Mouse (Mus musculus): ENCODE data around the gene Ndufa3. TPM values are rescaled to one million over a fixed set of nuclear protein-coding genes. Genes with fewer than 3 reads are reported as not detected.

Gene Ndufa3
- polyA plus RNA-seq, 1 experiment from 2014 or later: 375 TPM

DNA sequence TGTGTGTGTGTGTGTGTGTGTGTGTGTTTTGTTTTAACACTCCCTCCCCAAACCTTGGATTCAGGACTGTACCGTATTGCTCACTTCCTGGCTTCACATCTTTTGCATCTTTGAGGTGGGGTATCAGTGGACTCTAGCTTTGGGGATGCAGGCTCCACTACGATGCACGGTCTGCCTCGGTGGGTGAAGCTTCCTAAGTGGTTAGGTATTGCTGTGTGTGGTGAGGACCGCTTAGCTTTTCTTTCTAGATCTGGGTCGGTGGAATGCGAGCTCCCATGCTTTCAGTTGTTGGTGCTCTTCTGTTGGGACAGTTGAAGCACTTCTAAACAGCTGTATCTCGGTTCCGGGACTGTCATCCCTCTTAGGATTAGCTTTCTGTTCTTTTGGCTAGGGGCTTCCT lies 29.0 kb downstream of the Ndufa3 start:
- no peaks in the 10 kb centered on the region for H3K27me3 ChIP-seq (replicated peaks)
- 32% methylated on average over 9 of the region's 9 CpGs for whole genome bisulfite sequencing
- no peak for ATAC-seq (ENCODE audit: low FRiP score, low read depth)
- H3K4me1 ChIP-seq: peaks cover 34% of the 10 kb centered on the region
- peak overlapping the region; percentile 98 for H3K9ac ChIP-seq
- peak overlapping the region; percentile 90 for H3K4me3 ChIP-seq
- peaks cover 20% of the 10 kb centered on the region for H3K36me3 ChIP-seq
- no peaks in the 10 kb centered on the region for H3K9me3 ChIP-seq
- H3K27ac ChIP-seq: no peak overlapping the region
- H3K4me2 ChIP-seq (replicated peaks): peak overlapping the region; percentile 95

DNA sequence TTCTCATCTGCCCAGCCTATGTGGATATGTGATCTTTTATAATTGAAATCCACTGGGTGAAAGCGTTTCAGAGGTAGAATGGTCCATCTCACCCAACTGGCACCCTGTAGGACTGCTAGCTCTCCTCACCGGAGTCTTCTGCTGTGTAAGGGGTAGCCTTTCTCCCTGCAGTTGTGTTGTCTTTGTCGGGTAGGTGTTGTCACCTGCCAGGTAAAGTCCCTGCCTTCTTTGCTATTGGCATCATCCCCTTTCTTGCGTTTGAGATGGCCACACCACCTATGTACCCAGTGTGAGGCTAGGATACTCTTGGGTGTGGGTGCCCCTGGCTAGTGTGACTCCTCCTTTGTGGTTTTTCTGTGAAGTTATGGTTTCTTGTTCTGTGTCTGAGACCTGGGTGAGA lies 29.5 kb downstream of the Ndufa3 start:
- 71% methylated on average over 4 of the region's 4 CpGs for WGBS
- peaks cover 34% of the 10 kb centered on the region for H3K4me1 ChIP-seq
- H3K9ac ChIP-seq: peak overlapping the region; percentile 98
- peak overlapping the region; percentile 90 for H3K4me3 ChIP-seq
- peak overlapping the region; percentile 95 for H3K4me2 ChIP-seq (replicated peaks)
- no peak for ATAC-seq (ENCODE audit: low FRiP score, low read depth)
- H3K9me3 ChIP-seq: no peaks in the 10 kb centered on the region
- peaks cover 20% of the 10 kb centered on the region for H3K36me3 ChIP-seq
- no peak overlapping the region for H3K27ac ChIP-seq
- no peaks in the 10 kb centered on the region for H3K27me3 ChIP-seq (replicated peaks)

DNA sequence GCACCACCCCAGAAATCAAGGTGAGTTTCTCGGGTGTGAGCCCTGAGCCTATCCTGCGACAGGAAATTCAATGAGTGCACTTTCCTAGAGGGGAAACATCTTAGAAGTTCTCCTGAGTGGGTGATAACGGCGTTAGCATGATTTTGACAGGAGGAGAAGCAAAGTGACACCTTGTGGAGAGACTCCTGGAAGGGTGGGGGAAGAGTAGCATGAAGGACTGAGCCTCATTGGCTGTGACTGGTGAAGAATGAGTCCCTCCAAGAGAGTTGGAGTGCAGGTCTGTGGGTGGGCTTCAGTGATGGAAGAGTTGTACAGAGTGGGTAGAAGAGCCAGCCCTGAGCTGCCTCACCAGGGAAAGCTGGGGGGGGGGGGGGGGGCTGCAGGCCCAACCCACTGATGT lies 39.8 kb downstream of the Ndufa3 start:
- Histone ChIP-seq H3K4me1 (no peaks in the 10 kb centered on the region), H3K4me2 (replicated peaks) (no peak overlapping the region), H3K27ac (no peak overlapping the region), H3K9me3 (no peaks in the 10 kb centered on the region), H3K9ac (no peak overlapping the region), H3K36me3 (peaks cover 98% of the 10 kb centered on the region), H3K4me3 (no peak overlapping the region), H3K27me3 (replicated peaks) (no peaks in the 10 kb centered on the region)
- ATAC-seq (ENCODE audit: low FRiP score, low read depth): no peak
- 93% methylated on average over 4 of the region's 4 CpGs for WGBS

DNA sequence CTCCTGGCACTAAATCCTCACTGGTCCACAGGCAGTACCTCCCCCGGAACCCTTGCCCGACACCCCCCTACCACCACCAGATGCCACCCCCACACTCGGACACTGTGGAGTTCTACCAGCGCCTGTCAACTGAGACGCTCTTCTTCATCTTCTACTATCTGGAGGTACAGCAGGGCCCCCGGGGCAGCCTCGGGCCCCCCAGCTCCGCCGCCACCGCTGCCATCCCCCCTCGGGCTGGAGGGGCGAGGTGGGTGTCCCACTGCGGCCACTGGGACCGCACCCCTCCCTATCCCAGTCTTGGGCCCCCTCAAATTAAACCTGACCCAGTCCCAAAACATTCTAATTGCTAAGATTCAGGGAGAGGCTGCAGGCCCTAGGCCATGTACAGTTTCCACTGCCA lies 41.4 kb downstream of the Ndufa3 start:
- Histone ChIP-seq H3K27ac (no peak overlapping the region), H3K4me1 (peaks cover 2% of the 10 kb centered on the region), H3K36me3 (peaks cover 98% of the 10 kb centered on the region), H3K4me2 (replicated peaks) (no peak overlapping the region), H3K9me3 (no peaks in the 10 kb centered on the region), H3K9ac (no peak overlapping the region), H3K4me3 (no peak overlapping the region), H3K27me3 (replicated peaks) (no peaks in the 10 kb centered on the region)
- 97% methylated on average over 14 of the region's 14 CpGs for WGBS
- no peak for ATAC-seq (ENCODE audit: low FRiP score, low read depth)

DNA sequence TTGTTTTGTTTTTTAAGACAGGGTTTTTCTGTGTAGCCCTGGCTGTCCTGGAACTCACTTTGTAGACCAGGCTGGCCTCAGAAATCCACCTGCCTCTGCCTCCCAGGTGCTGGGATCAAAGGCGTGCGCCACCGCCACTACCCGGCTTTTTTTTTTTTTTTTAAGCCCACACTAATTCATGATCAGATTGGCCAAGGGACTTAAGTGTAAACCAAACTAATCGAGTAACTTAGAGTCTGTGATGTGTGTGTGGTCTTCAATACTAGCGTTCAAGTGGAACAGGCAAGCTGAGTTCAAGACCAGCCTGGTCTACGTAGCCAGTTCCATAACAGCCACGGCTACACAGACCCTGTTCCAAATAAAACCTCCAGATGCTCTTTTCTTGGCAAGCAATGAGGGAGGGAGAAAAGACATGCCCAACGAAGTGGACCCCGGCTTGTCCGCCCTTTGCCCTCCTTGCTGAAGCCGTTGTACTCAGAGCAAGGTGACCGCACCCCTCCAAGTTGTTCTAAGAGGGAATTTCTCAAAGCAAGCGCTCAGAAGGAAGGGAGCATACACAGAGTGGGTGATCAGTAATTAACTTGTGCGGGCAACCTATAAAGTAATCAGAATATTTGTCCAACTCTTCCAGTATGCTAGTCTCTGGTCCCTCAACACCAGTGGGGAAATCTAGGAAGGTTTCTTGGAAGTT lies 47.5 kb downstream of the Ndufa3 start:
- H3K27me3 ChIP-seq (replicated peaks): no peaks in the 10 kb centered on the region
- H3K4me3 ChIP-seq: peak overlapping the region; percentile 69
- 34% methylated on average over 15 of the region's 15 CpGs for WGBS
- H3K4me1 ChIP-seq: peaks cover 15% of the 10 kb centered on the region
- H3K36me3 ChIP-seq: peaks cover 38% of the 10 kb centered on the region
- H3K27ac ChIP-seq: peak overlapping the region; percentile 62; the same call in 1 of the 2 replicates
- ATAC-seq (ENCODE audit: low FRiP score, low read depth): peak; percentile 39
- H3K4me2 ChIP-seq (replicated peaks): peak overlapping the region; percentile 77
- H3K9me3 ChIP-seq: no peaks in the 10 kb centered on the region
- peak overlapping the region; percentile 79 for H3K9ac ChIP-seq

DNA sequence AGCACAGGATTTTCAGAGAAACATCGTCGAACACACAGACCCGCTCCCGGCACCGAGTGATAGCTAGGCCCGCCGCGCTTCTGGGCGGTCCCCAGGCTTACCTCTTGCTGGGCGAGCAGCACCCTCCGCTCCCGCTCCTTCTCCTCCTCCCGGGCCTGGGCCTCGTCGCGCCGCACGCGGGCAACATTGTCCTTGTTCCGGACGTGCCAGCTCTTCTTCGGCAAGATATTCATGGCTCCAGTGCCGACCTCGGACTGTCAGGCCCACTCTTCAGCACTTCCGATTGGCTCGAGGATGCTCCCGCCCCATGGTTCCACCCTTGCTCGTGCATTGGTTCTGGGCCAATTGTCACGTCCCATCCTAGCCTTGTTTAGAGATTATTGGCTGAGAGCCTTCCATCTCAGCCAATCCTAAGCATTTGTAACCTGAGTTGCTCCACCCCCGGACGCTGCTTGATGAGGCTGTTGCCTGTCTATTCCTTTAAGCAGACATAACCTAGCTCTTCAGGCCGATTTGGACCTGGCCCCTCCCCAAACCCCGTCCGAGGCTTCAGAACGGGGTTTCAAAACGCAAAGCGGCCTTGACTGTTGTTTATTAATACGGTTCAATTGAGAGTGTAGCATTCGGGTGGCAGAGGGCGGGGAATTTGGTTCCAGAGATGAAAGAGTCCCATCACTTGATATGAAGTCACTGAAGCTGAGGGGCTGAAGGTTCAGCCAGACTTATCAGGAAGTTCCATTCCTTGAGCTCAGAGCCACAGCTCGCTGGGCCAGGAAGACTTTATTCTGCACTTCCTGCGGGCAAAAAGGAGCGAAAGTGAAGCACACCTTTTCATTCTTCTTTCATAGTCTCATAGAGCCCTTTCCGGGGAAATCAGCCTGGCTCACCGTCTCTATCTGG lies 48.3 kb downstream of the Ndufa3 start, which contains the start of gene Leng1:
Leng1 (minus strand) TSS at position 626 of the 900 bp plus-strand sequence.
- Histone ChIP-seq H3K27me3 (replicated peaks) (no peaks in the 10 kb centered on the region), H3K27ac (peak within 1 kb of the TSS; percentile 62; the same call in 1 of the 2 replicates), H3K9ac (peak within 1 kb of the TSS; percentile 79), H3K4me1 (peaks cover 15% of the 10 kb centered on the region), H3K4me3 (peak within 1 kb of the TSS; percentile 69), H3K36me3 (peaks cover 30% of the 10 kb centered on the region), H3K9me3 (no peaks in the 10 kb centered on the region), H3K4me2 (replicated peaks) (peak within 1 kb of the TSS; percentile 77)
- WGBS: 5% methylated on average over 45 of the region's 45 CpGs
- ATAC-seq (ENCODE audit: low FRiP score, low read depth): peak; percentile 98

DNA sequence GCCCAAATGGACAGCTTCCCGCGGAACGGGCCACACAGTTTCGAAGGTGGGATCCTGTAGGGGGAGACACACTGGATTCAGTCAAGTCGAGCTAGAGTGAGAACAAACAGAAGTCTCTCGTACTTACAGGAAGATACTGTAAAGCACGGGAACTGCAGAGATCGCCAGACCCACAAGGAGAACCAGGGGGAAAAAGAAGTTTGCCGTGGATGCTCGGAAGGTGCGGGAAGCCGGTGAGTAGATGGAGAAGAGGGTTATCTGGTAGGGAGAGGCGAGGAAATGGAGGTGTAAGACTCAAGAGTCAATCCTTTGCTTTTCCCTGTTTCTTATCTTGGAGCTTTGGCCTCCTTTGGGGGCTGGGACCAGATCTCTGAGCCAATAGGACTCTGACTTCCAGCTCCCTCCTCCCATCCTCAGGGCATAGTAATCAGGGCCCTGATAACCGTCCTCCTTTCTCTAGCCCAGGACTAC lies 49.8 kb downstream of the Ndufa3 start:
- Histone ChIP-seq H3K4me2 (replicated peaks) (no peak overlapping the region), H3K36me3 (peaks cover 17% of the 10 kb centered on the region), H3K9ac (no peak overlapping the region), H3K4me1 (peaks cover 15% of the 10 kb centered on the region), H3K9me3 (no peaks in the 10 kb centered on the region), H3K4me3 (no peak overlapping the region), H3K27ac (no peak overlapping the region), H3K27me3 (replicated peaks) (no peaks in the 10 kb centered on the region)
- ATAC-seq (ENCODE audit: low FRiP score, low read depth): no peak
- 19% methylated on average over 14 of the region's 14 CpGs for WGBS

Small RNA genes lying within 50 kb of the gene (microRNA-seq; reads per million reads assigned to microRNA genes)
- gene Gm25100 (not detected), gene Mir3572 (1.7 reads per million)

Other genes starting within 250 kb of the Ndufa3 start
- 7.1 and 8.2 TPM in 2 replicates for gene Cacng8, start 226.7 kb upstream of the Ndufa3 start, polyA plus RNA-seq (2016; fragmentation: Nextera tagmentation; extraction: Ambion mirVana)
- gene Cacng6, start 193.2 kb upstream of the Ndufa3 start, polyA plus RNA-seq (2016; fragmentation: Nextera tagmentation; extraction: Ambion mirVana): 1.5 and 1.9 TPM in 2 replicates
- gene Tarm1, start 114.7 kb upstream of the Ndufa3 start, polyA plus RNA-seq (2016; fragmentation: Nextera tagmentation; extraction: Ambion mirVana): not detected in 2 replicates
- 0.24 and 0.29 TPM in 2 replicates for gene Oscar, start 1.2 kb upstream of the Ndufa3 start, polyA plus RNA-seq (2016; fragmentation: Nextera tagmentation; extraction: Ambion mirVana)
- 39.3 and 39.7 TPM in 2 replicates for gene Tfpt, start 12.6 kb downstream of the Ndufa3 start, polyA plus RNA-seq (2016; fragmentation: Nextera tagmentation; extraction: Ambion mirVana)
- gene Prpf31, start 12.6 kb downstream of the Ndufa3 start, polyA plus RNA-seq (2016; fragmentation: Nextera tagmentation; extraction: Ambion mirVana): 126 TPM in 2 replicates
- gene Cnot3, start 27.9 kb downstream of the Ndufa3 start, polyA plus RNA-seq (2016; fragmentation: Nextera tagmentation; extraction: Ambion mirVana): 58.2 and 58.3 TPM in 2 replicates
- 23.4 and 25.7 TPM in 2 replicates for gene Leng1, start 48.5 kb downstream of the Ndufa3 start, polyA plus RNA-seq (2016; fragmentation: Nextera tagmentation; extraction: Ambion mirVana)
- gene Tmc4, start 60.2 kb downstream of the Ndufa3 start, polyA plus RNA-seq (2016; fragmentation: Nextera tagmentation; extraction: Ambion mirVana): 3.2 and 4.0 TPM in 2 replicates
- gene Tsen34, start 75.5 kb downstream of the Ndufa3 start, polyA plus RNA-seq (2016; fragmentation: Nextera tagmentation; extraction: Ambion mirVana): 225 and 226 TPM in 2 replicates
- gene Mboat7, start 76.2 kb downstream of the Ndufa3 start, polyA plus RNA-seq (2016; fragmentation: Nextera tagmentation; extraction: Ambion mirVana): 44.3 and 47.5 TPM in 2 replicates
- 989 and 1,067 TPM in 2 replicates for gene Rps9, start 86.6 kb downstream of the Ndufa3 start, polyA plus RNA-seq (2016; fragmentation: Nextera tagmentation; extraction: Ambion mirVana)
- 0.18 and 0.20 TPM in 2 replicates for gene Pirb, start 103.0 kb downstream of the Ndufa3 start, polyA plus RNA-seq (2016; fragmentation: Nextera tagmentation; extraction: Ambion mirVana)
- gene Gm15448, start 208.3 kb downstream of the Ndufa3 start, polyA plus RNA-seq (2016; fragmentation: Nextera tagmentation; extraction: Ambion mirVana): not detected in 2 replicates
- not detected in 2 replicates for gene Pira2, start 227.7 kb downstream of the Ndufa3 start, polyA plus RNA-seq (2016; fragmentation: Nextera tagmentation; extraction: Ambion mirVana)